ENCODE assay signal across 14 mouse cellular contexts in genomic region chr14:33500631-33501030, GRCm38 (mm10). TPM values are rescaled to one million over a fixed set of nuclear protein-coding genes. Genes with fewer than 3 reads are reported as not detected.
DNase-seq lines count a peak whose midpoint lies in the region; ATAC-seq and TF ChIP-seq lines count a peak whose summit lies in the region.
"Had no signal": no experiment of that assay in that cellular context is flagged by ENCODE, and none has a peak within 500 bp of the region (broad histone marks: within the 10 kb centered on the region; RNA-seq: fewer than 3 reads in every experiment).

No protein-coding gene starts in this region.

- no peaks in the 10 kb centered on the region for H3K9me3 ChIP-seq in hindbrain, postnatal 0 days (ENCODE audit: low read length)
- H3K9me3 ChIP-seq in hindbrain, embryonic 13.5 days, result no peaks in the 10 kb centered on the region
- no peaks in the 10 kb centered on the region for H3K9me3 ChIP-seq in limb, embryonic 14.5 days (ENCODE audit: control insufficient read depth, low read length)
- no peaks in the 10 kb centered on the region for H3K9me3 ChIP-seq in intestine, embryonic 16.5 days (ENCODE audit: control insufficient read depth, low read length)
- H3K9me3 ChIP-seq in hindbrain, embryonic 12.5 days (replicated peaks), result no peaks in the 10 kb centered on the region
- H3K9me3 ChIP-seq: limb, embryonic 15.5 days; midbrain, embryonic 10.5 days had no signal

- no peak overlapping the region for H3K9ac ChIP-seq in hindbrain, postnatal 0 days (replicated peaks; ENCODE audit: low read length)
- H3K9ac ChIP-seq in hindbrain, embryonic 13.5 days, result no peak overlapping the region
- H3K9ac ChIP-seq in limb, embryonic 14.5 days (ENCODE audit: low read depth, low read length, severe bottlenecking), result no peak overlapping the region
- H3K9ac ChIP-seq in intestine, embryonic 16.5 days (ENCODE audit: low read depth, low read length), result no peak overlapping the region
- no peak overlapping the region for H3K9ac ChIP-seq in hindbrain, embryonic 12.5 days
- H3K9ac ChIP-seq: limb, embryonic 15.5 days had no signal

- no peak for TF ChIP-seq POLR2A in limb, embryonic 14.5 days (IDR thresholded peaks at IDR 0.05; ENCODE audit: borderline replicate concordance, extremely low read depth, insufficient read depth, insufficient read length)

- no peak overlapping the region for H3K4me2 ChIP-seq in hindbrain, postnatal 0 days (ENCODE audit: low read depth, low read length)
- no peak overlapping the region for H3K4me2 ChIP-seq in hindbrain, embryonic 13.5 days
- no peak overlapping the region for H3K4me2 ChIP-seq in limb, embryonic 14.5 days (replicated peaks; ENCODE audit: low read depth, low read length, severe bottlenecking)
- no peak overlapping the region for H3K4me2 ChIP-seq in intestine, embryonic 16.5 days (ENCODE audit: low read depth, low read length)
- no peak overlapping the region for H3K4me2 ChIP-seq in hindbrain, embryonic 12.5 days (replicated peaks)
- H3K4me2 ChIP-seq: limb, embryonic 15.5 days had no signal

- no peak overlapping the region for H3K4me3 ChIP-seq in hindbrain, postnatal 0 days (ENCODE audit: low read length)
- H3K4me3 ChIP-seq in hindbrain, embryonic 13.5 days, result no peak overlapping the region
- H3K4me3 ChIP-seq in C2C12 (ENCODE audit: insufficient read depth, poor library complexity, severe bottlenecking), result no peak overlapping the region
- H3K4me3 ChIP-seq in limb, embryonic 14.5 days (replicated peaks; ENCODE audit: low read length), result no peak overlapping the region
- no peak overlapping the region for H3K4me3 ChIP-seq in intestine, embryonic 16.5 days (ENCODE audit: low read length)
- no peak overlapping the region for H3K4me3 ChIP-seq in hindbrain, embryonic 12.5 days
- H3K4me3 ChIP-seq: limb, embryonic 15.5 days; midbrain, embryonic 10.5 days had no signal

- no peaks in the 10 kb centered on the region for H3K36me3 ChIP-seq in hindbrain, postnatal 0 days (ENCODE audit: insufficient read depth, low read length)
- H3K36me3 ChIP-seq in hindbrain, embryonic 13.5 days, result no peaks in the 10 kb centered on the region
- no peaks in the 10 kb centered on the region for H3K36me3 ChIP-seq in C2C12 (ENCODE audit: control insufficient read depth, insufficient read depth)
- no peaks in the 10 kb centered on the region for H3K36me3 ChIP-seq in limb, embryonic 14.5 days (ENCODE audit: control insufficient read depth, insufficient read depth, low read length)
- no peaks in the 10 kb centered on the region for H3K36me3 ChIP-seq in intestine, embryonic 16.5 days (ENCODE audit: control insufficient read depth, insufficient read depth, low read length)
- no peaks in the 10 kb centered on the region for H3K36me3 ChIP-seq in hindbrain, embryonic 12.5 days
- H3K36me3 ChIP-seq: limb, embryonic 15.5 days; midbrain, embryonic 10.5 days had no signal

- ATAC-seq in hindbrain, postnatal 0 days, result 0 out of 2 replicates have a peak, but pooled peaks have one; percentile 53
- ATAC-seq in hindbrain, embryonic 13.5 days (ENCODE audit: low FRiP score), result no peak
- no peak for ATAC-seq in limb, embryonic 14.5 days (ENCODE audit: low FRiP score, low read depth)
- no peak for ATAC-seq in intestine, embryonic 16.5 days
- no peak for ATAC-seq in hindbrain, embryonic 12.5 days (ENCODE audit: low FRiP score)

- TF ChIP-seq CTCF in hindbrain, postnatal 0 days (IDR thresholded peaks at IDR 0.05; ENCODE audit: low read depth), result no peak
- no peak for TF ChIP-seq CTCF in C2C12 (IDR thresholded peaks at IDR 0.05; ENCODE audit: control insufficient read depth, insufficient read depth, insufficient read length)

- no peaks in the 10 kb centered on the region for H3K4me1 ChIP-seq in hindbrain, postnatal 0 days (ENCODE audit: insufficient read depth, low read length)
- no peaks in the 10 kb centered on the region for H3K4me1 ChIP-seq in hindbrain, embryonic 13.5 days (replicated peaks)
- no peaks in the 10 kb centered on the region for H3K4me1 ChIP-seq in limb, embryonic 14.5 days (ENCODE audit: control insufficient read depth, insufficient read depth, low read length)
- H3K4me1 ChIP-seq in intestine, embryonic 16.5 days (ENCODE audit: control insufficient read depth, insufficient read depth, low read length), result no peaks in the 10 kb centered on the region
- 0 out of 2 replicates have a peak, but pooled peaks cover 5% of the 10 kb centered on the region for H3K4me1 ChIP-seq in hindbrain, embryonic 12.5 days
- H3K4me1 ChIP-seq: midbrain, embryonic 10.5 days had no signal

- H3ac ChIP-seq in C2C12 (ENCODE audit: control insufficient read depth, insufficient read length, low read depth), result no peak overlapping the region

- whole genome bisulfite sequencing in hindbrain, postnatal 0 days, result 66% methylated on average over 10 of the region's 10 CpGs
- 73% methylated on average over 10 of the region's 10 CpGs for WGBS in hindbrain, embryonic 13.5 days
- 53% methylated on average over 10 of the region's 10 CpGs for WGBS in limb, embryonic 14.5 days
- 73% methylated on average over 10 of the region's 10 CpGs for WGBS in intestine, embryonic 16.5 days
- 64% methylated on average over 10 of the region's 10 CpGs for WGBS in hindbrain, embryonic 12.5 days

- H3K79me2 ChIP-seq in C2C12 (ENCODE audit: control insufficient read depth, insufficient read depth), result no peaks in the 10 kb centered on the region

- no peaks in the 10 kb centered on the region for H3K27me3 ChIP-seq in hindbrain, postnatal 0 days (ENCODE audit: insufficient read depth, low read length)
- no peaks in the 10 kb centered on the region for H3K27me3 ChIP-seq in hindbrain, embryonic 13.5 days
- peaks cover 57% of the 10 kb centered on the region for H3K27me3 ChIP-seq in C2C12 (ENCODE audit: control insufficient read depth, insufficient read depth, insufficient read length)
- no peaks in the 10 kb centered on the region for H3K27me3 ChIP-seq in limb, embryonic 14.5 days (ENCODE audit: control insufficient read depth, insufficient read depth, low read length)
- H3K27me3 ChIP-seq in intestine, embryonic 16.5 days (replicated peaks; ENCODE audit: control insufficient read depth, insufficient read depth, low read length), result no peaks in the 10 kb centered on the region
- no peaks in the 10 kb centered on the region for H3K27me3 ChIP-seq in hindbrain, embryonic 12.5 days
- H3K27me3 ChIP-seq: limb, embryonic 15.5 days had no signal

- H3K27ac ChIP-seq in hindbrain, postnatal 0 days, result no peak overlapping the region
- H3K27ac ChIP-seq in hindbrain, embryonic 13.5 days, result no peak overlapping the region
- H3K27ac ChIP-seq in limb, embryonic 14.5 days (replicated peaks; ENCODE audit: low read depth, low read length), result no peak overlapping the region
- no peak overlapping the region for H3K27ac ChIP-seq in intestine, embryonic 16.5 days (ENCODE audit: low read length)
- H3K27ac ChIP-seq in hindbrain, embryonic 12.5 days, result no peak overlapping the region
- H3K27ac ChIP-seq: limb, embryonic 15.5 days; midbrain, embryonic 10.5 days; stomach, postnatal 0 days had no signal

- DNase-seq in hindbrain, postnatal 0 days (ENCODE audit: low spot score), result peak; percentile 28
- peak; percentile 34 for DNase-seq in gastrocnemius, postnatal 10 days
- peak; percentile 47 for DNase-seq in limb, embryonic 14.5 days (ENCODE audit: low spot score)
- DNase-seq in cerebellum, adult 9-10 months, result no peak
- DNase-seq: kidney, adult 8-10 months had no signal

- no peaks in the 10 kb centered on the region for H3K79me3 ChIP-seq in C2C12 (ENCODE audit: low read depth)

TF ChIP-seq in C2C12, 6 proteins besides CTCF, POLR2A, EP300 and RAD21:
- TF ChIP-seq MYOG (IDR thresholded peaks at IDR 0.05; ENCODE audit: control insufficient read depth, extremely low read depth, insufficient read length) (no peak), FOSL1 (IDR thresholded peaks at IDR 0.05; ENCODE audit: insufficient read depth, low read length, poor library complexity, severe bottlenecking) (no peak), MYOD1 (IDR thresholded peaks at IDR 0.05; ENCODE audit: control insufficient read depth, insufficient read length, low read depth) (no peak), MAX (IDR thresholded peaks at IDR 0.05) (no peak), CEBPB (IDR thresholded peaks at IDR 0.05; ENCODE audit: low read depth) (no peak), USF1 (IDR thresholded peaks at IDR 0.05; ENCODE audit: low read depth) (peak; percentile 40)
TF ChIP-seq in C2C12: peak in this region for 1.

RNA-seq across cellular contexts. Expression of gene Frmpd2, which starts 29.1 kb away (rescaled TPM):
- 0.31 and 0.97 TPM in 2 replicates for total RNA-seq in hindbrain, postnatal 0 days (2014; rRNA removed)
- polyA plus RNA-seq in hindbrain, postnatal 0 days (2015; fragmentation: Nextera tagmentation; extraction: Ambion mirVana), result 0.13 and 0.44 TPM in 2 replicates
- not detected in 2 replicates for polyA plus RNA-seq in hindbrain, embryonic 13.5 days (2015; fragmentation: Nextera tagmentation; extraction: Ambion mirVana)
- not detected for polyA plus RNA-seq in C2C12 (2012; fragmentation: generic; extraction: Trizol)
- under 1 TPM in 1 of 2 experiments, not detected in 1; 0.23 TPM for total RNA-seq in gastrocnemius, postnatal 10 days (2021)
- 0.01 TPM in 2 replicates for polyA plus RNA-seq in limb, embryonic 14.5 days (2012; rRNA removed)
- not detected in 2 replicates for polyA plus RNA-seq in limb, embryonic 14.5 days (2014; fragmentation: Nextera tagmentation; extraction: Ambion mirVana)
- not detected in 2 replicates for polyA plus RNA-seq in intestine, embryonic 16.5 days (2015; fragmentation: Nextera tagmentation; extraction: Ambion mirVana)
- 0.09 and 0.16 TPM in 2 replicates for polyA plus RNA-seq in hindbrain, embryonic 12.5 days (2016; fragmentation: Nextera tagmentation; extraction: Ambion mirVana)
- total RNA-seq: granulocyte monocyte progenitor cell, adult 5-6 weeks; neutrophil, adult 5-6 weeks had no signal
- polyA plus RNA-seq: limb, embryonic 15.5 days; midbrain, embryonic 10.5 days; stomach, postnatal 0 days had no signal

RNA-seq across cellular contexts. Expression of gene Mapk8, which starts 53.7 kb away (rescaled TPM):
- total RNA-seq in hindbrain, postnatal 0 days (2014; rRNA removed), result 67.0 and 92.9 TPM in 2 replicates
- polyA plus RNA-seq in hindbrain, postnatal 0 days (2015; fragmentation: Nextera tagmentation; extraction: Ambion mirVana), result 30.6 and 30.8 TPM in 2 replicates
- 41.4 and 45.0 TPM in 2 replicates for polyA plus RNA-seq in hindbrain, embryonic 13.5 days (2015; fragmentation: Nextera tagmentation; extraction: Ambion mirVana)
- polyA plus RNA-seq in C2C12 (2012; fragmentation: generic; extraction: Trizol), result 8.7 TPM
- 10 to 100 TPM; 30.9 to 35.2 TPM for total RNA-seq in gastrocnemius, postnatal 10 days (2021)
- polyA plus RNA-seq in limb, embryonic 14.5 days (2012; rRNA removed), result 33.8 and 36.4 TPM in 2 replicates
- polyA plus RNA-seq in limb, embryonic 14.5 days (2014; fragmentation: Nextera tagmentation; extraction: Ambion mirVana), result 16.5 and 16.7 TPM in 2 replicates
- 10.2 and 10.3 TPM in 2 replicates for polyA plus RNA-seq in intestine, embryonic 16.5 days (2015; fragmentation: Nextera tagmentation; extraction: Ambion mirVana)
- 30.1 and 34.7 TPM in 2 replicates for polyA plus RNA-seq in hindbrain, embryonic 12.5 days (2016; fragmentation: Nextera tagmentation; extraction: Ambion mirVana)
